Mouse (Mus musculus) left cerebral cortex, adult 2 months (tissue): ENCODE data around the gene Cachd1. TPM values are rescaled to one million over a fixed set of nuclear protein-coding genes. Genes with fewer than 3 reads are reported as not detected.

Experiments used
- DNase-seq, 2 experiments: peaks; one replicate each; pipeline ENCODE4 v3.0.0; 2021 to 2022; ENCODE audit warnings: low spot score in 2 of 2, mixed read lengths in 1 of 2; ENCODE audit errors: extremely low spot score in 1 of 2
- H3K27ac ChIP-seq: fragments of 200-600 bp; 2 replicates; pipeline ENCODE4 v1.8.1; 2022
- H3K4me3 ChIP-seq: fragments of 200-600 bp; 2 replicates; pipeline ENCODE4 v1.8.1; 2022
- CTCF ChIP-seq: fragments of 200-600 bp; IDR thresholded peaks from 2 replicates; pipeline ENCODE4 v1.8.1; 2022; ENCODE audit warnings: antibody characterized with exemption, mild to moderate bottlenecking, moderate library complexity
- intact Hi-C: fragments of 180-260 bp; cut with DNase I; formaldehyde crosslinking; loops from one replicate; pipeline ENCODE4 v1.15.1; 2025
- total RNA-seq, 2 experiments: library from RNA; stranded (reverse); gene quantifications; 2 replicates each; pipeline ENCODE4 v1.2.3; 2021

Gene Cachd1
- total RNA-seq, 2 experiments from 2014 or later = 9.2 to 15.9 TPM

DNA sequence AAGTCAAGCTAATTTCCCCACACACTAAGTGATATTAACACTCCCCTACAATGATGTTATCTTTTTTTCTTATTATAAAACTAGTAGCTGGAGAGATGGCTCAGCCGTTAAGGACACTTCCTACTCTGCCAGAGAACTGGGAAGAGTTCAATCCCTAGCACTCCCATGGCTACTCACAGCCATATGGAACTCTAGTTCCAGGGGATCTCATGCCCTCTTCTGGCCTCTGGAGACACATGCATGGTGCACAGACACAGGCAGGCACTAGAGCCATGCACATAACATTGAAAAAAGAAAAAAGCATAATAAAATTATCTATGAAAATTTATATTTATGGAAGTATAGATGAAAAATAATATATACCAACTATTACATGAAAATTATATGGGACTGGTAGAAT is 210.7 kb downstream of the Cachd1 start:
- DNase-seq = no peak
- intact Hi-C loops = loop anchor here (5.0 kb wide), 1 partner anchor 265 kb away; no protein-coding TSS in a partner anchor
- Histone ChIP-seq H3K27ac (no peak overlapping the region), H3K4me3 (no peak overlapping the region)
- TF ChIP-seq CTCF = peak; percentile 22

DNA sequence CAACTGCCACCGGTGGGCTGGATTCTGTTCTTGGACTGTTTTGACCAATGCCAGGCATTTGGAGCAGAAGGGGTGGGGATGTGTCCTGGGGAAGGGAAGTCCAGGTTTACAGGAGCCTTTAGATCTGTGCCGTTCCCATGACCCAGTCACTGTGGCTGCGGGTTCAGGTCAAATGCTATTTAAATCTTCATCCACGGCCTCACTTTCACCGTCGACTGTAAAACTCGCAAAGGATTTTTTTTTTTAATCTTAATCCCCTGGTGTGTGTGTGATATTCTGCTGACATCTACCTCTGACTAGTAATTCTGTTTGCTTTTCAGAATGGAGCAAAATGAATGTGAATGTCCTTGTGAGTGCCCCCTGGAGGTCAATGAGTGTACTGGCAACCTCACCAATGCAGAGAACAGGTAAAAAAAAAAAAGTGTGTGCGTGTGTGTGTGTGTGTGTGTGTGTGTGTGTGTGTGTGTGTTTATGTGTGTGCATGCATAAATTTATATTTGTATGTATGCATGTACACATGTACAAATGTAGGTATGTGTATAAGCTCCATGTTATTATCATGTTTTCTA is 211.8 kb downstream of the Cachd1 start:
- TF ChIP-seq CTCF = peak; percentile 62
- no peak overlapping the region for H3K4me3 ChIP-seq
- intact Hi-C loops = loop anchor here (2.0 to 5.0 kb wide), 3 partner anchors 212 to 400 kb away; partner anchors contain the start of gene Cachd1
- no peak overlapping the region for H3K27ac ChIP-seq
- no peak for DNase-seq

DNA sequence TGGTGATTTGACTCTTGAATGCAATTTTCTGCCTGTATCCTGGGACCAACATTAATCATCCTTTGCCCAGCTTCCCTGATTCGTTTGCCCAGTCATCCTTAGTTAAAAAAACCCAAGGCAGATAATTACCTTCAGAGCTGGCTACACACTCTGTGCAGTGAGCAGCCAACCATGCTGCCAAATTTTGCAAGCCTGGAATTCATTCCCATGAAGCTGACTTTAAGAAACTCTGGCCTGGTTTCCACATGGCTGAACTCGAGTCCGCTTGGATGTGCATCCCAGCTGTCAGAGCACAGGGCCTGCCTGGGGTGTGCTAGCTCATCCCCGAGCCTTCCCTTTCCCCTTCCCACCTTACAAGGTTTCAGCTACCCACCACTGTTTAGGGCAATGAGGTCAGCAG is 214.5 kb downstream of the Cachd1 start:
- no peak overlapping the region for H3K4me3 ChIP-seq
- no peak overlapping the region for H3K27ac ChIP-seq
- no peak for DNase-seq
- no peak for TF ChIP-seq CTCF
- intact Hi-C loops = loop anchor here (5.0 kb wide), 1 partner anchor 79 kb away; no protein-coding TSS in a partner anchor

DNA sequence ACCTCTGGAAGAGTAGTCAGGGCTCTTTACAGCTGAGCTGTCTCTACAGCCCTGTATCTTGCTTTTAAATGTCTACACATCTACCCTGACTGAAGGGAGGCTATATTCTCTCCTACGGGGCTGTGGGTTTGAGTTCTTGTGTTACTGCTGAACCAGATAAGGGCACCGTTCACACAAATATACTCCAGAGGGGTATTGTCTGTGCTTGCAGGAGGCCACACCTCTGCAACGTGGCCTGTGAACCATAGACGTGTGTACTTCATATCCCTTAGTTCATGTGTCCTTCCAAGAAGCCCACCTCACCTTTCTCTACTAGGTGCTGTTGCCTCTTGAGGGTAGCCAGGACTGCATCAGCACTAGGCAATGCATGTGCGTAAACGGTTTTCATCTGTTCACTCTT is 215.6 kb downstream of the Cachd1 start:
- no peak for TF ChIP-seq CTCF
- intact Hi-C loops = loop anchor here (5.0 kb wide), 1 partner anchor 80 kb away; no protein-coding TSS in a partner anchor
- no peak overlapping the region for H3K27ac ChIP-seq
- no peak overlapping the region for H3K4me3 ChIP-seq
- DNase-seq = no peak

DNA sequence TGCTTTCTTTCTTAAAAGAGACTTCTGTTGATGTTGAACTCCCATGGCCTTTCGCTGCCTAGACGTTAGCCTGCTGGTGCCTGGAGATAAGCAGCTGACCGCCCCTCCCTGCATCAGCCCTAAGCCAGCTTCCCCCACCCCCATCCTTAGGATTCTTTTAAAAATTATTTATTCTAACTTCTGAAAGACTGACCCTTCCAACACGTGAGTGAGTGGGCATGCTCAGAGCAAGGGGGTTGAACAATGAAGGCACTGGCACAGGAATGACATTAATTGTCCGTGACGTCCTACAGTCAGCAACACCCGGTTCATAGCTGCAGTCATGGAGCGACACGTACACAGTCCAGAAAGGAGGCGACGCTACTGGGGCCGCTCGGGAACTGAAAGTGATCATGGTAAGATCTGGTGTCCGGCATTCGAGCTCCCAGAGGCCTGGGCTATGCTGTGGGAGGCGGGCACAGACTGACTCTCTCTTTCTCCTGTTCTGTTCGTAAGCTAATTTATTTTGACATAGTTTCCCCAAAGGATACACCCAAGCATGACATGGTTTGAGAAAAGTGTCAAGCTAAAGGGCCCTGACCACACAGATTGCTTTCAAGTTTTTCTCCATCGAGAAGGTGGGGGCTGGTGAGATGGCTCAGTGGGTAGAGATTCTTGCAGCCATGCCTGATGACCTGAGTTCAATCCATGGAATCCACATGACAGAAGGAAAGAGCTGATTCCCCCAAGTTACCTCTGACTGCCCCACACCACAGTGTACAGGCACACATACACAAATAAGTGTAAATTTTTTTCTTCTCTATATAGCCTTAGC is 218.2 kb downstream of the Cachd1 start:
- no peak for DNase-seq
- H3K4me3 ChIP-seq = no peak overlapping the region
- TF ChIP-seq CTCF = no peak
- no peak overlapping the region for H3K27ac ChIP-seq
- intact Hi-C loops = loop anchor here (5.0 kb wide), 2 partner anchors 82 to 93 kb away; no protein-coding TSS in a partner anchor

DNA sequence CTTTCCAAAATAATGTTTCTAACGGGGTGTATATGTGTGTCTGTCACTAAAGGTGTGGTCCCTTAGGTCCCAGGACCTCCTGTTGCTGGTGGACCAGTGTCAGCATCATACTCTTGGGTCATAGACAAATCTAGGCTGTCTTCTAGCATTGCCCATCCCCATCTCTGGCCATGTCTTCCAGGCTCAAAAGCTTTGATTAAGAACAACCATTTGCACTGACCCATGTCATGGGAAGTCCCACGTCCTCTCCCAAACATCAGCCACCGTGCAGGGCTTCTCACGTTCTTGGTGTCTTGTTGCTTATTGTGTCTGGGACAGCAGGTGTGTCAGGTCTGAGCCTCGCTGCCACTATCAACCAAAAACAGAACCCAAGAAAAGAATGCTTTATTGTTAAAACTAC is 219.1 kb downstream of the Cachd1 start:
- Histone ChIP-seq H3K4me3 (no peak overlapping the region), H3K27ac (peak overlapping the region; percentile 42; the same call in 1 of the 2 replicates)
- DNase-seq = no peak
- intact Hi-C loops = loop anchor here (5.0 kb wide), 1 partner anchor 92 kb away; no protein-coding TSS in a partner anchor
- TF ChIP-seq CTCF = no peak

DNA sequence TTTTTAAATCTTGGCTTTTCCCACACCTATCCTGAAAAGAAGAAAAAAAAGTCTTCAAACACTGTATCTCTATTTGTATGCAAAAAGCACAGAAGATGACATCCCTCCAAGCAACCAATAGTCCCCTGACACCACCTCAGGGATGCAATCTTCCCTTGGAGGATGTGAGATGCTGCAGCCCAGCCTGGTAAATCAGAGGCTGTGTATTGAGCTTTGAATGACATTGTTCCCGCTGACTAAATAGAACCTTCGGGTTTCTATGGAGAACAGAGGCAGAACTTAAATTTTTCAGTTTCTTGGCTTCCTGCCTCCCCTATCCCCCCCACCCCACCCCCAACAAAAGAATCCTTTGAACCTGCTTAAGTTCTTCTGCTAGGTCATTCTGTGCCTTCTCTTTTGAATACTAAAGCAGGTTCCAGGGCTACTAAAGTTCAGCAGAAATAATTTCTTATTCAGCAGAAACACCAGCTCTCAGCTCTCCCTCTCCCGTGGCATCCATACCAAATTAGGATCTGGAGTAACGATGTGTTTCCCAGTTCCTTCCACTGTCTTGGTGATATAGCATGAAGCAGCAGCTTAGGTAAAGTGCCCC is 219.7 kb downstream of the Cachd1 start:
- Histone ChIP-seq H3K4me3 (no peak overlapping the region), H3K27ac (peak overlapping the region; percentile 42; the same call in 1 of the 2 replicates)
- DNase-seq = no peak
- no peak for TF ChIP-seq CTCF
- intact Hi-C loops = loop anchor here (5.0 kb wide), 1 partner anchor 91 kb away; no protein-coding TSS in a partner anchor

DNA sequence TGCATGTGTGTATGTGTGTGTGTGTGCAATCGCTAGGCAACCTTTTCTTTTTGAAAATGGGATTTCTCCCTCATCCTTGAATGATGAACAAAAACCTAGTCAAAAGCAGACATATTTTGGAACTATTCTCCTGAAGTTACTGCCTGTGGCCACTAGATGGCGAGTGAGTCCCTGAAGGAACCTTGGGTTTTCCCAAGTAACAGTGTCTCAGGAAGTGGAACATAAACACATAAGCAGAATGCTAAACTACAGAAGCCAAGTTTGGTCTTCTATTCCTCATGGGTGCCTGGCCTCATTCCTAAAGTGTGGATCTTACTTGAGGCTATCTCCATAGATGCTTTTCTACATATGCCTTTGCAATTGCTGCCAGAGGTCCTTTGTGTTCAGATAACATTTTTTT is 221.7 kb downstream of the Cachd1 start:
- H3K27ac ChIP-seq = no peak overlapping the region; the same call in 1 of the 2 replicates
- intact Hi-C loops = loop anchor here (1.0 to 5.0 kb wide), 2 partner anchors 89 to 148 kb away; no protein-coding TSS in a partner anchor
- peak; percentile 97 for TF ChIP-seq CTCF
- H3K4me3 ChIP-seq = no peak overlapping the region
- peak; percentile 58 to 67 for DNase-seq

DNA sequence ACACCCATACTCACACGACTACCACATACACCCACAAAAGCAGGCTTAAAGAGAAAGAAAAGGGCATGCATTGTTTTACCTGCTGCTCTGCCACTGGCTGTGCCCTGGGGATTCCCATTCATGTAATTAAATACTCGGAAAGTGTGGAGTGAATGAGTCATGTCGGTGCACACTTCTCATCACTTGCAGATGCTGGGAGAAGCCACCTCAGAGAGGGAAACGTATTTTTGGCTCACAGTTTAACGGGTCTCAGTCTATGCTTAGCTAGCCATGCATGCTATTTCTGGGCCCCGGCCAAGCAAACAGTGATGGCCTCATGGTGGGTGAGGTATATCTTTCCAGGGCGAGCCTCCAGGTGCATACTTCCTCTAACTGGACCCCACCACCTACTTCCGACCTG is 222.4 kb downstream of the Cachd1 start:
- no peak for TF ChIP-seq CTCF
- H3K27ac ChIP-seq = no peak overlapping the region
- intact Hi-C loops = loop anchor here (1.0 to 5.0 kb wide), 2 partner anchors 88 to 147 kb away; no protein-coding TSS in a partner anchor
- no peak for DNase-seq
- H3K4me3 ChIP-seq = no peak overlapping the region

DNA sequence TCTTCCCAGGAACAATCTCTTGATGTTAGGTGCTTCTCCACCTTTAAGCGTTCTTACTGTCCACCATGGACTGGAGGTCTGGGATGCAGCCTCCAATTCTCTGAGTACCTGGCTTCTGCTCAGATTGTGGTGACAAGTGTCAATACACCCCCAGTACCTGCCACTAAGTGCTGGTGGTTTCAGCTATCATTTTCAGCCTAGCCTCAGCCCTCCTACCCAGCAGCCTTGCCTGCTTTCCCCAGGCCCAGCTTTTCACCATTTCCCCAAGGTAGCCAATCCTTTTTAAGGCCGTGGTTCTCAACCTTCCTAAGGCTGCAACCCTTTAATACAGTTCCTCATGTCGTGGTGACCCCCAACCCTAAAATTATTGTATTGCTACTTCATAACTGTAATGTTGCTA is 224.1 kb downstream of the Cachd1 start:
- no peak overlapping the region for H3K27ac ChIP-seq

DNA sequence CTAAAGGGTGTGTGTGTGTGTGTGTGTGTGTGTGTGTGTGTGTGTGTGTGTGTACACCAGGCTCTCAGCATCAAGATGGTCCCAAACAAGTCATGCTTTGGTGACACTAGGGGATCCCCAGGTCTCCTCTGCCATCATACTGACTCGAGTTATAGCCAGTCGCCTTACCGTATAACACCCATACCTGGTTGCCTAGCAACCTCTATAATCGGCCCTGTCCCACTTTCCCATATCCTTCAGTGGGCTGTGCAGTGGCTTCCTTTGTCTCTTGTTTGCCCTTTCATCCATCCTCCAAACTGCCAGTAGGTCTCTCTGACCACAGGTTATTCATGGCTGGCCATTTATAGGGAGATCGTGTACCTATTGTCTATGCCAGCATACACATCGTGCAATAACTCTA is 224.6 kb downstream of the Cachd1 start:
- Histone ChIP-seq H3K27ac (no peak overlapping the region), H3K4me3 (no peak overlapping the region)
- intact Hi-C loops = no loop called here
- DNase-seq = no peak
- no peak for TF ChIP-seq CTCF

More for the DNA sequence above, 224.1 kb downstream of the Cachd1 start:
- no peak for DNase-seq
- intact Hi-C loops = no loop called here
- no peak overlapping the region for H3K4me3 ChIP-seq
- no peak for TF ChIP-seq CTCF

DNA sequence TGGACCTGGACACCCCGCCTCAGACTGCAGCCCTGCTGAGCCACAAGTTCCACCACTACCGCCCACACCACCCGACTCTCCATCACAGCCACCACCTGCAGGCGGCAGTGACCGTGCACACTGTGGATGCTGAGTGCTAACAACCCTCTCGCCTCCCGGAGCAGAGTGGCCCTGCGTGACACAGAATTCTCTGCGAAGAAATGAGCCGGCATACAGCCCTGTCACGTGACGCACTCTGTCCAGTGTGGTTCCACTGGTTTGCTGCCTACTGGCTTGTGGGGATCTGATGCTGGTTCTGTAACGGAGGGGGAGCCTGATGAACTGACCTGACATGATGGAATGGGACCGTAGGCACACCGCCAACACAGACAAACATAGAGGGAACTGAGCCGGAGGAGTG is 226.5 kb downstream of the Cachd1 start:
- TF ChIP-seq CTCF = no peak
- no peak for DNase-seq
- H3K4me3 ChIP-seq = no peak overlapping the region
- no peak overlapping the region for H3K27ac ChIP-seq
- intact Hi-C loops = no loop called here
